Mouse (Mus musculus): ENCODE data around the gene Gm20388. TPM values are rescaled to one million over a fixed set of nuclear protein-coding genes. Genes with fewer than 3 reads are reported as not detected.
A peak's percentile ranks its signal among the peaks of the same experiment; 100 is the strongest.

The Gm20388 gene
- polyA plus RNA-seq, 1 experiment = 18.7 TPM

DNA sequence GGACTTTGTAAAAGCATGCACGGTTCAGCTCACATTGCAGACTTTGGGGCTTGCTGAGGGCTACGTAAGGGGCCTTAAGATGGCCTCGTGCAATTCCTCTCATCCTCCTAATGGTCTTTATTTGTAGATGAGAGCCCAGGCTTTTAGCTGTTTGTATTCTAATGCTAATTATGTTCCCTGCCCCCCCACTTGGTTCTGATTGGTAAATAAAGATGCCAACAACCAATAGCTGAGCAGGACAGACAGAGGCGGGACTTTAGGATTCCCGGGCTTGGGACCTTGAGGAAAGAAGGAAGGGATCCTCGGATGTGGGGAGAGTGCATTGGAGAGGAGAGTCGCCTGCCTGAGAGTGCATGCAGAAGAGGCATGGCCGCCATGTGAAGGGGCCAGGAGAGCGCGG, 3849.3 kb downstream of the Gm20388 start:
- H3K4me3 ChIP-seq (replicated peaks; ENCODE audit: insufficient read depth, low read depth, low read length) = no peak overlapping the region

DNA sequence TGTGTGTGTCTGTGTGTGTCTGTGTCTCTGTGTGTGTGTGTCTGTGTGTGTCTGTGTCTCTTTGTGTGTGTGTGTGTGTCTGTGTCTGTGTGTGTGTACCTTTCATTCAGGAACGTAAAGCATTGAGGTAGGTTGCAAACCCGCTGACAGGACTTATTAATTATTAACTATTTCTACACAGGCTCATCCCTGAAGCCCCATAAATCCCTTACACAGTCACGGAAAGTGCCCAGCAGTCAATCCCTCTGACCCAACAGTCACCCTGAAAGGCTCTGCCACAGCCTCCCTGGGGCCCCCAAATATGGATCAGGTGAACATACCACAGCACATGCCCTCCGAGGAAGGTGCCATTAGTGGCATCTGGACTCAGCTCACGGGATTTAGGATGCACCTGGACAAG, 3849.9 kb downstream of the Gm20388 start:
- TF ChIP-seq CTCF (IDR thresholded peaks at IDR 0.05; ENCODE audit: borderline replicate concordance, insufficient read depth, low read depth, low read length) (no peak), POLR2A (IDR thresholded peaks at IDR 0.05; ENCODE audit: borderline replicate concordance, insufficient read depth, low read length) (no peak)
- 75% methylated on average over 5 of the region's 5 CpGs for WGBS

More for the DNA sequence above, 3849.3 kb downstream of the Gm20388 start:
- H3K4me1 ChIP-seq (ENCODE audit: control insufficient read depth, insufficient read depth, low read length) = peaks cover 11% of the 10 kb centered on the region
- WGBS = 53% methylated on average over 10 of the region's 10 CpGs
- TF ChIP-seq POLR2A (IDR thresholded peaks at IDR 0.05; ENCODE audit: borderline replicate concordance, insufficient read depth, low read length) = no peak
- no peak for TF ChIP-seq CTCF (IDR thresholded peaks at IDR 0.05; ENCODE audit: borderline replicate concordance, insufficient read depth, low read depth, low read length)
- DNase-seq = no peak
- no peaks in the 10 kb centered on the region for H3K27me3 ChIP-seq (ENCODE audit: control insufficient read depth, insufficient read depth, low read length)
- no peak overlapping the region for H3K27ac ChIP-seq (ENCODE audit: insufficient read depth, low read length)

DNA sequence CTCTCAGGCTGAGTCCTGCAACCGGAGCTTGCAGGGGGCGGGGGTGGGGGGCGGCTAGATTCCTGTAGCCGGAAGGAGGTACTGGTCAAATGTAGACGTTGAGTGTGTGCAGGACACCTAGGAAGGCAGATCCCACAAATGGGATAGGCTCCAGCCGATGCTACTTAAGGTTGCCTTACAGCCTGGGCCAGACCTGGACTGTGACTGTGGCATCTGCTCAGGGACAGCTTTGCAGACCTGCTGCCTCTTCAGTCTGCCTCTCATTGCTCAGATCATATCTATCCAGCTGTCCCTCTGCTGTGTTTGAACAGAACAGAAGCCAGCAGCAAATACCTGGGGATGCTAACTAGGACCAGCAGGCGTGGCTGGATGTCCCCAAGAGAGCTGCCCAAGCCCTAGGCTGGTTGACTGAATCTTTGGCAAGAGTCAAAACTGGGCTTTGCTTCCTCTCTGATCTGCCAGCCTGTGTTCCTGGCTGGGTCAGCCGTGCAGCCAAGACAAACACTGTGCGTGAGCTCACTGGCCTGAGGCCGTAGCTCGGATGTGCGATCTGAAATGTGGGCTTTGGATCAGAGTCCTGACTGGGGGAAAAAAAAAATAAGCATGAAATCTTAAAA, 3850.7 kb downstream of the Gm20388 start:
- WGBS = 20% methylated on average over 12 of the region's 12 CpGs
- Histone ChIP-seq H3K27me3 (ENCODE audit: control insufficient read depth, insufficient read depth, low read length) (no peaks in the 10 kb centered on the region), H3K4me3 (replicated peaks; ENCODE audit: insufficient read depth, low read depth, low read length) (no peak overlapping the region), H3K4me1 (ENCODE audit: control insufficient read depth, insufficient read depth, low read length) (peaks cover 11% of the 10 kb centered on the region), H3K27ac (ENCODE audit: insufficient read depth, low read length) (peak overlapping the region; percentile 16; the same call in 1 of the 2 replicates)
- peak; percentile 68 to 83 for DNase-seq
- TF ChIP-seq CTCF (IDR thresholded peaks at IDR 0.05; ENCODE audit: borderline replicate concordance, insufficient read depth, low read depth, low read length) = no peak
- no peak for TF ChIP-seq POLR2A (IDR thresholded peaks at IDR 0.05; ENCODE audit: borderline replicate concordance, insufficient read depth, low read length)

More for the DNA sequence above, 3849.9 kb downstream of the Gm20388 start:
- Histone ChIP-seq H3K27me3 (ENCODE audit: control insufficient read depth, insufficient read depth, low read length) (no peaks in the 10 kb centered on the region), H3K4me3 (replicated peaks; ENCODE audit: insufficient read depth, low read depth, low read length) (no peak overlapping the region), H3K4me1 (ENCODE audit: control insufficient read depth, insufficient read depth, low read length) (peaks cover 11% of the 10 kb centered on the region), H3K27ac (ENCODE audit: insufficient read depth, low read length) (no peak overlapping the region)
- no peak for DNase-seq

DNA sequence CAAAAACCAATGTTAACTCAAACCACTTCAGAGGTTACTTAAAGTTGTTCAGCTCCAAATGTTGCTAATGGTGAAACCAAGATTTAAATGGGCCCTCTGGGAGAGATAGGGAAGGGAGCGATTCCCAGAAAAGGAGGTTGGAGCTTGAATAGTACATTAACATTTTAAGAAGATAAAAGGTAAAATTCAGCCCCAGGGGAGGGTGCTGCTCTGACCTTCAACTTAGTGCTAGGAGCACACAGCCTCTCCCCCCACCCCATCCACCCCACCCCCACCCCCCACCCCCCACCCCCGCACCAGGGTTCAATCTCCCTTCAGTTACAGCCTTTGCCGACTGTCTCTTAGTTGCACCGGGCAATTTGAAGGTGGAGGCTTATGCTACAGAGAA, 3851.2 kb downstream of the Gm20388 start:
- H3K4me1 ChIP-seq (ENCODE audit: control insufficient read depth, insufficient read depth, low read length) = peaks cover 11% of the 10 kb centered on the region
- TF ChIP-seq POLR2A (IDR thresholded peaks at IDR 0.05; ENCODE audit: borderline replicate concordance, insufficient read depth, low read length) (no peak), CTCF (IDR thresholded peaks at IDR 0.05; ENCODE audit: borderline replicate concordance, insufficient read depth, low read depth, low read length) (no peak)
- no peak overlapping the region for H3K27ac ChIP-seq (ENCODE audit: insufficient read depth, low read length)
- DNase-seq = no peak
- no peak overlapping the region for H3K4me3 ChIP-seq (replicated peaks; ENCODE audit: insufficient read depth, low read depth, low read length)
- 41% methylated on average over 4 of the region's 4 CpGs for WGBS
- H3K27me3 ChIP-seq (ENCODE audit: control insufficient read depth, insufficient read depth, low read length) = no peaks in the 10 kb centered on the region

DNA sequence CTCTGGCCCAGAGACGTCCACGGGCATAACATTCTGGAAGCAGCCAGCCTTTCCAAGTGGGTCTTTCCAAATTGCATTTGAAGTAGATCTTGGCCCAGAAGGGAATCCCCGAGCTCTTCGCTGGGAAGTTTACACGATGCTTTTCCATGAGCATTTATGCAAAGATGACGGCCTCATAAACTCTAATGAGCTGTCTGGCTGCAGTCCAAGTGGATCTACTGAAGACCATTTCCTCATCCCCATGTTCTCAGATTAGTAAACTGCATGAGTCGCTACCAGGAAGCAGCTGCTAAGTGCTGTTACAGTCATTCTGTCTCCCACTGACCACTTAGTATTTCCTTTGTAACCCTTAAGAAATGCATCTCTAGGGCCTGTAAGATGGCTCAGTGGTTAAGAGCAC, 3852.7 kb downstream of the Gm20388 start:
- Histone ChIP-seq H3K4me3 (replicated peaks; ENCODE audit: insufficient read depth, low read depth, low read length) (no peak overlapping the region), H3K4me1 (ENCODE audit: control insufficient read depth, insufficient read depth, low read length) (peaks cover 11% of the 10 kb centered on the region), H3K27ac (ENCODE audit: insufficient read depth, low read length) (no peak overlapping the region), H3K27me3 (ENCODE audit: control insufficient read depth, insufficient read depth, low read length) (no peaks in the 10 kb centered on the region)
- TF ChIP-seq POLR2A (IDR thresholded peaks at IDR 0.05; ENCODE audit: borderline replicate concordance, insufficient read depth, low read length) = no peak
- TF ChIP-seq CTCF (IDR thresholded peaks at IDR 0.05; ENCODE audit: borderline replicate concordance, insufficient read depth, low read depth, low read length) = no peak
- 63% methylated on average over 7 of the region's 7 CpGs for WGBS
- DNase-seq = no peak

DNA sequence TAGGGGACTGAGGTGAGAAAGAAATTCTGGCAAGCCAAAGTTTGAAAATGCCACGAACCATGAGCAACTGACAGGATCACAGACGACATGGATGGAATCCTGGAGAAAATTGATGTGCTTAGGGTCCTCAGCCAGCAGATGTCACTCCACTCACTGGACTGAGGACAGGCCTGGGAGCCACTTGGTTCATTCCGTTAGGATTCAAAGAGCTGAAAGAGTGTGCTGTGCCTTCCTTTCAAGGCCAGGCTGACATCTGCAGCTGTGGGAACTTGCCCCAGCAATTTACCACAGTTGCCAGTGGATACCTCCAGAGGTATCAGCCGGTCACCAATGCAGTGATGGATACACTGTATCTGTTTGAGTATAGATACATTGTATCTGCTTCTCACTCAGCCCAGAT, 3854.0 kb downstream of the Gm20388 start:
- Histone ChIP-seq H3K4me1 (ENCODE audit: control insufficient read depth, insufficient read depth, low read length) (peaks cover 11% of the 10 kb centered on the region), H3K27me3 (ENCODE audit: control insufficient read depth, insufficient read depth, low read length) (no peaks in the 10 kb centered on the region), H3K27ac (ENCODE audit: insufficient read depth, low read length) (peak overlapping the region; percentile 43; the same call in 1 of the 2 replicates), H3K4me3 (replicated peaks; ENCODE audit: insufficient read depth, low read depth, low read length) (no peak overlapping the region)
- WGBS = 42% methylated on average over 4 of the region's 4 CpGs
- no peak for TF ChIP-seq POLR2A (IDR thresholded peaks at IDR 0.05; ENCODE audit: borderline replicate concordance, insufficient read depth, low read length)
- TF ChIP-seq CTCF (IDR thresholded peaks at IDR 0.05; ENCODE audit: borderline replicate concordance, insufficient read depth, low read depth, low read length) = peak; percentile 67
- peak; percentile 49 to 50 for DNase-seq

DNA sequence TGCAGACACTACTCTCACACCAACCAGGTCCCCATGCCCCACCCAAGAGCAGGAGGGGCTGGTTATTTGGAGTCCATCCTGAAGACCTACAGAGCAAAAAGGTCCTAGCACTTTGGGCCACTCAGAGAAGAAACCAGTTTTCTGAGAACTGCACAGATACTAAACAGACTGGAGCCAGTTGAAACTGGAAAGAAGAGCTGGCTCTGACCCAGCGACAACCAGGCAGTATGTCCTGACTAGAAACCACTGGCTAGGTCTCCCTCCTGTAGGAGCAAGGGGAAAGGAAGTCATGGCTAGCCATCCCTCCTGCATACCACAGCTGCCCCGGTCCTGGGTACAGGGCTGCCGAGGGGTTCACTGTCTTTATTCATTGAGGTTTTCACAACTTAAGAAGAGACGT, 3855.9 kb downstream of the Gm20388 start:
- H3K27me3 ChIP-seq (ENCODE audit: control insufficient read depth, insufficient read depth, low read length) = no peaks in the 10 kb centered on the region
- DNase-seq = no peak
- H3K4me1 ChIP-seq (ENCODE audit: control insufficient read depth, insufficient read depth, low read length) = peaks cover 7% of the 10 kb centered on the region
- WGBS = 87% methylated on average over 4 of the region's 4 CpGs
- no peak overlapping the region for H3K4me3 ChIP-seq (replicated peaks; ENCODE audit: insufficient read depth, low read depth, low read length)
- TF ChIP-seq CTCF (IDR thresholded peaks at IDR 0.05; ENCODE audit: borderline replicate concordance, insufficient read depth, low read depth, low read length) (no peak), POLR2A (IDR thresholded peaks at IDR 0.05; ENCODE audit: borderline replicate concordance, insufficient read depth, low read length) (no peak)
- no peak overlapping the region for H3K27ac ChIP-seq (ENCODE audit: insufficient read depth, low read length)

DNA sequence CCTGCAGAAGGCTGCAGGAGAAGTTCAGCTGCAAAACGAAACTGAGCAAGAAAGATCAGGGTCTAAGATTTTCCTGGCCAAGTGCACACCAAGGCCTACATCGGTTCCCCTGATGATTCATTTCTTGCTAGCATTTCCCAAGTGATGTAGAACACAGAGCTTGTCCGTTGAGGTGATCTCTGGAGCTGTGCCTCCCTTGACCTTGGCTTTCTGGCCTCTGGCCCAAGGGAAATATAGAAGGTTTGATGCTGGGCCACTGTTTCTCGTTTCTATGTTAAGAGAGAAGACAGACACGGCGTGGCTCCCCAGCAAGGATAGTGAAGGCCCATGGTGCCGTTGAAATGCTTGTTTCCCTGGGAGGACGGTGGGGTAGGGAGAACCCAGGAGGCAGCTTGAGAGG, 3857.2 kb downstream of the Gm20388 start:
- TF ChIP-seq POLR2A (IDR thresholded peaks at IDR 0.05; ENCODE audit: borderline replicate concordance, insufficient read depth, low read length) (no peak), CTCF (IDR thresholded peaks at IDR 0.05; ENCODE audit: borderline replicate concordance, insufficient read depth, low read depth, low read length) (no peak)
- DNase-seq = no peak
- Histone ChIP-seq H3K4me1 (ENCODE audit: control insufficient read depth, insufficient read depth, low read length) (no peaks in the 10 kb centered on the region), H3K27me3 (ENCODE audit: control insufficient read depth, insufficient read depth, low read length) (no peaks in the 10 kb centered on the region), H3K4me3 (replicated peaks; ENCODE audit: insufficient read depth, low read depth, low read length) (no peak overlapping the region), H3K27ac (ENCODE audit: insufficient read depth, low read length) (no peak overlapping the region)
- 80% methylated on average over 8 of the region's 8 CpGs for WGBS
